Mouse (Mus musculus): ENCODE results near the gene Gpatch2l. TPM values are rescaled to one million over a fixed set of nuclear protein-coding genes. Genes with fewer than 3 reads are reported as not detected.

Gpatch2l gene
- polyA plus RNA-seq (2016; fragmentation: Nextera tagmentation; extraction: Ambion mirVana): 20.3 and 20.7 TPM in 2 replicates

GRCm38 (mm10) chr12:86241604-86242536 is at the start of gene Gpatch2l:
TSS of gene Gpatch2l (plus strand) at chr12:86241858.
- Histone ChIP-seq H3K4me1 (replicated peaks) (peaks cover 16% of the 10 kb centered on the region), H3K27me3 (peaks cover 4% of the 10 kb centered on the region; the same call in 1 of the 2 replicates), H3K36me3 (peaks cover 23% of the 10 kb centered on the region), H3K4me2 (peak within 1 kb of the TSS; percentile 93), H3K9me3 (no peaks in the 10 kb centered on the region), H3K27ac (peak within 1 kb of the TSS; percentile 73), H3K9ac (replicated peaks) (peak within 1 kb of the TSS; percentile 84), H3K4me3 (replicated peaks) (peak within 1 kb of the TSS; percentile 90)
- WGBS: under 1% methylated on average over 58 of the region's 58 CpGs
- peak; percentile 97 for ATAC-seq (ENCODE audit: insufficient number of reproducible peaks, insufficient read depth, low FRiP score, low TSS enrichment, low read depth)

- Histone ChIP-seq H3K27ac (no peak overlapping the region), H3K36me3 (no peaks in the 10 kb centered on the region), H3K4me3 (replicated peaks) (no peak overlapping the region), H3K4me2 (no peak overlapping the region; the same call in 1 of the 2 replicates), H3K9ac (replicated peaks) (no peak overlapping the region), H3K9me3 (no peaks in the 10 kb centered on the region), H3K4me1 (replicated peaks) (peaks cover 14% of the 10 kb centered on the region), H3K27me3 (peaks cover 14% of the 10 kb centered on the region)
- WGBS: 23% methylated on average over 15 of the region's 15 CpGs
- no peak for ATAC-seq (ENCODE audit: insufficient number of reproducible peaks, insufficient read depth, low FRiP score, low TSS enrichment, low read depth)
These were observed 49.6 kb upstream of the Gpatch2l start for GRCm38 (mm10) chr12:86192036-86192449.

- H3K36me3 ChIP-seq: no peaks in the 10 kb centered on the region
- no peak for ATAC-seq (ENCODE audit: insufficient number of reproducible peaks, insufficient read depth, low FRiP score, low TSS enrichment, low read depth)
- no peak overlapping the region for H3K4me2 ChIP-seq
- H3K4me1 ChIP-seq (replicated peaks): peaks cover 7% of the 10 kb centered on the region
- no peak overlapping the region for H3K4me3 ChIP-seq (replicated peaks)
- H3K9ac ChIP-seq (replicated peaks): no peak overlapping the region
- no peak overlapping the region for H3K27ac ChIP-seq
- H3K27me3 ChIP-seq: no peaks in the 10 kb centered on the region
- 91% methylated on average over 7 of the region's 7 CpGs for WGBS
- no peaks in the 10 kb centered on the region for H3K9me3 ChIP-seq
These were observed 44.7 kb upstream of the Gpatch2l start for GRCm38 (mm10) chr12:86196944-86197343.

- Histone ChIP-seq H3K9me3 (no peaks in the 10 kb centered on the region), H3K27ac (no peak overlapping the region), H3K4me3 (replicated peaks) (no peak overlapping the region), H3K36me3 (no peaks in the 10 kb centered on the region), H3K4me1 (replicated peaks) (no peaks in the 10 kb centered on the region), H3K9ac (replicated peaks) (no peak overlapping the region), H3K4me2 (no peak overlapping the region), H3K27me3 (peaks cover 8% of the 10 kb centered on the region)
- 12% methylated on average over 8 of the region's 8 CpGs for WGBS
- ATAC-seq (ENCODE audit: insufficient number of reproducible peaks, insufficient read depth, low FRiP score, low TSS enrichment, low read depth): no peak
These were observed 38.1 kb upstream of the Gpatch2l start for GRCm38 (mm10) chr12:86203443-86204057.

GRCm38 (mm10) chr12:86211099-86211520 is 30.5 kb upstream of the Gpatch2l start:
- H3K36me3 ChIP-seq: no peaks in the 10 kb centered on the region
- no peak overlapping the region for H3K4me2 ChIP-seq
- H3K4me1 ChIP-seq (replicated peaks): no peaks in the 10 kb centered on the region
- no peaks in the 10 kb centered on the region for H3K9me3 ChIP-seq
- H3K27ac ChIP-seq: no peak overlapping the region
- WGBS: 1% methylated on average over 18 of the region's 19 CpGs
- H3K9ac ChIP-seq (replicated peaks): no peak overlapping the region
- H3K4me3 ChIP-seq (replicated peaks): no peak overlapping the region
- H3K27me3 ChIP-seq: peaks cover 76% of the 10 kb centered on the region
- no peak for ATAC-seq (ENCODE audit: insufficient number of reproducible peaks, insufficient read depth, low FRiP score, low TSS enrichment, low read depth)

- no peak overlapping the region for H3K9ac ChIP-seq (replicated peaks)
- no peak overlapping the region for H3K27ac ChIP-seq
- peaks cover 9% of the 10 kb centered on the region for H3K4me1 ChIP-seq (replicated peaks)
- 38% methylated on average over 15 of the region's 15 CpGs for WGBS
- H3K4me3 ChIP-seq (replicated peaks): no peak overlapping the region
- no peaks in the 10 kb centered on the region for H3K9me3 ChIP-seq
- H3K4me2 ChIP-seq: no peak overlapping the region
- ATAC-seq (ENCODE audit: insufficient number of reproducible peaks, insufficient read depth, low FRiP score, low TSS enrichment, low read depth): no peak
- H3K36me3 ChIP-seq: no peaks in the 10 kb centered on the region
- peaks cover 87% of the 10 kb centered on the region for H3K27me3 ChIP-seq
These were observed 28.8 kb upstream of the Gpatch2l start for GRCm38 (mm10) chr12:86212693-86213470.

GRCm38 (mm10) chr12:86214201-86214600 is 27.5 kb upstream of the Gpatch2l start:
- Histone ChIP-seq H3K9ac (replicated peaks) (no peak overlapping the region), H3K9me3 (no peaks in the 10 kb centered on the region), H3K36me3 (no peaks in the 10 kb centered on the region), H3K4me1 (replicated peaks) (peaks cover 9% of the 10 kb centered on the region), H3K4me2 (no peak overlapping the region), H3K4me3 (replicated peaks) (no peak overlapping the region), H3K27ac (no peak overlapping the region), H3K27me3 (peaks cover 82% of the 10 kb centered on the region)
- ATAC-seq (ENCODE audit: insufficient number of reproducible peaks, insufficient read depth, low FRiP score, low TSS enrichment, low read depth): no peak
- 8% methylated on average over 24 of the region's 24 CpGs for WGBS

- peak overlapping the region; percentile 15 for H3K4me3 ChIP-seq (replicated peaks)
- ATAC-seq (ENCODE audit: insufficient number of reproducible peaks, insufficient read depth, low FRiP score, low TSS enrichment, low read depth): no peak
- no peak overlapping the region for H3K27ac ChIP-seq
These were observed 24.8 kb upstream of the Gpatch2l start for GRCm38 (mm10) chr12:86216687-86217421.

GRCm38 (mm10) chr12:86220200-86221021 is 21.2 kb upstream of the Gpatch2l start:
- 6% methylated on average over 38 of the region's 38 CpGs for WGBS
- Histone ChIP-seq H3K4me3 (replicated peaks) (peak overlapping the region; percentile 38), H3K27me3 (peaks cover 51% of the 10 kb centered on the region), H3K4me1 (replicated peaks) (peaks cover 20% of the 10 kb centered on the region), H3K9ac (replicated peaks) (peak overlapping the region; percentile 47), H3K27ac (no peak overlapping the region), H3K36me3 (no peaks in the 10 kb centered on the region), H3K9me3 (no peaks in the 10 kb centered on the region), H3K4me2 (peak overlapping the region; percentile 70)
- ATAC-seq (ENCODE audit: insufficient number of reproducible peaks, insufficient read depth, low FRiP score, low TSS enrichment, low read depth): no peak

More at GRCm38 (mm10) chr12:86216687-86217421, 24.8 kb upstream of the Gpatch2l start:
- peak overlapping the region; percentile 50 for H3K4me2 ChIP-seq
- H3K27me3 ChIP-seq: peaks cover 82% of the 10 kb centered on the region
- H3K9me3 ChIP-seq: no peaks in the 10 kb centered on the region
- peaks cover 20% of the 10 kb centered on the region for H3K4me1 ChIP-seq (replicated peaks)
- WGBS: under 1% methylated on average over 22 of the region's 22 CpGs
- no peaks in the 10 kb centered on the region for H3K36me3 ChIP-seq
- no peak overlapping the region for H3K9ac ChIP-seq (replicated peaks)

Measured in limb, embryonic 12.5 days (tissue).